Mouse (Mus musculus): ENCODE data around the gene Ddx19b. TPM values are rescaled to one million over a fixed set of nuclear protein-coding genes. Genes with fewer than 3 reads are reported as not detected.

Ddx19b gene
- polyA plus RNA-seq, 1 experiment from 2014 or later: 7.2 TPM

GRCm38 (mm10) chr8:111044003-111044734 is 12.6 kb upstream of the Ddx19b start:
- Histone ChIP-seq H3K4me1 (replicated peaks; ENCODE audit: control insufficient read depth, insufficient read depth, low read length) (no peaks in the 10 kb centered on the region), H3K36me3 (ENCODE audit: control insufficient read depth, insufficient read depth, low read length) (peaks cover 74% of the 10 kb centered on the region), H3K27me3 (ENCODE audit: control insufficient read depth, insufficient read depth, low read depth, low read length) (no peaks in the 10 kb centered on the region), H3K4me2 (ENCODE audit: low read depth, low read length) (no peak overlapping the region), H3K9ac (ENCODE audit: low read length) (no peak overlapping the region), H3K9me3 (ENCODE audit: control insufficient read depth, low read length) (no peaks in the 10 kb centered on the region), H3K27ac (ENCODE audit: low read length) (no peak overlapping the region), H3K4me3 (ENCODE audit: low read length) (no peak overlapping the region)
- ATAC-seq (ENCODE audit: low read depth): no peak
- WGBS: 39% methylated on average over 2 of the region's 2 CpGs

GRCm38 (mm10) chr8:111042546-111042945 is 11.0 kb upstream of the Ddx19b start:
- H3K36me3 ChIP-seq (ENCODE audit: control insufficient read depth, insufficient read depth, low read length): peaks cover 71% of the 10 kb centered on the region
- WGBS: 95% methylated on average over 19 of the region's 19 CpGs
- no peak for ATAC-seq (ENCODE audit: low read depth)
- no peak overlapping the region for H3K4me2 ChIP-seq (ENCODE audit: low read depth, low read length)
- no peak overlapping the region for H3K9ac ChIP-seq (ENCODE audit: low read length)
- H3K27ac ChIP-seq (ENCODE audit: low read length): no peak overlapping the region
- no peaks in the 10 kb centered on the region for H3K9me3 ChIP-seq (ENCODE audit: control insufficient read depth, low read length)
- no peaks in the 10 kb centered on the region for H3K4me1 ChIP-seq (replicated peaks; ENCODE audit: control insufficient read depth, insufficient read depth, low read length)
- H3K4me3 ChIP-seq (ENCODE audit: low read length): no peak overlapping the region
- H3K27me3 ChIP-seq (ENCODE audit: control insufficient read depth, insufficient read depth, low read depth, low read length): no peaks in the 10 kb centered on the region

- Histone ChIP-seq H3K27ac (ENCODE audit: low read length) (no peak overlapping the region), H3K4me3 (ENCODE audit: low read length) (no peak overlapping the region), H3K27me3 (ENCODE audit: control insufficient read depth, insufficient read depth, low read depth, low read length) (no peaks in the 10 kb centered on the region; the same call in 1 of the 2 replicates), H3K36me3 (ENCODE audit: control insufficient read depth, insufficient read depth, low read length) (peaks cover 26% of the 10 kb centered on the region), H3K4me1 (replicated peaks; ENCODE audit: control insufficient read depth, insufficient read depth, low read length) (peaks cover 9% of the 10 kb centered on the region), H3K9me3 (ENCODE audit: control insufficient read depth, low read length) (no peaks in the 10 kb centered on the region), H3K4me2 (ENCODE audit: low read depth, low read length) (no peak overlapping the region), H3K9ac (ENCODE audit: low read length) (no peak overlapping the region)
- ATAC-seq (ENCODE audit: low read depth): no peak
- 92% methylated on average over 15 of the region's 15 CpGs for WGBS
These were observed 5.0 kb upstream of the Ddx19b start for GRCm38 (mm10) chr8:111036591-111036990.

GRCm38 (mm10) chr8:111034276-111034675 is 2.7 kb upstream of the Ddx19b start:
- peak overlapping the region; percentile 52 for H3K4me2 ChIP-seq (ENCODE audit: low read depth, low read length)
- no peak for ATAC-seq (ENCODE audit: low read depth)
- no peaks in the 10 kb centered on the region; the same call in 1 of the 2 replicates for H3K27me3 ChIP-seq (ENCODE audit: control insufficient read depth, insufficient read depth, low read depth, low read length)
- WGBS: 10% methylated on average over 12 of the region's 12 CpGs
- H3K4me1 ChIP-seq (replicated peaks; ENCODE audit: control insufficient read depth, insufficient read depth, low read length): peaks cover 9% of the 10 kb centered on the region
- H3K9me3 ChIP-seq (ENCODE audit: control insufficient read depth, low read length): no peaks in the 10 kb centered on the region
- peak overlapping the region; percentile 61 for H3K4me3 ChIP-seq (ENCODE audit: low read length)
- peaks cover 12% of the 10 kb centered on the region for H3K36me3 ChIP-seq (ENCODE audit: control insufficient read depth, insufficient read depth, low read length)
- H3K27ac ChIP-seq (ENCODE audit: low read length): peak overlapping the region; percentile 60
- peak overlapping the region; percentile 67 for H3K9ac ChIP-seq (ENCODE audit: low read length)

- H3K4me3 ChIP-seq (ENCODE audit: low read length): peak overlapping the region; percentile 61
- no peaks in the 10 kb centered on the region; the same call in 1 of the 2 replicates for H3K27me3 ChIP-seq (ENCODE audit: control insufficient read depth, insufficient read depth, low read depth, low read length)
- H3K9ac ChIP-seq (ENCODE audit: low read length): peak overlapping the region; percentile 67
- 6% methylated on average over 37 of the region's 37 CpGs for WGBS
- H3K27ac ChIP-seq (ENCODE audit: low read length): peak overlapping the region; percentile 60
- H3K4me2 ChIP-seq (ENCODE audit: low read depth, low read length): peak overlapping the region; percentile 52
- ATAC-seq (ENCODE audit: low read depth): peak; percentile 100
- peaks cover 9% of the 10 kb centered on the region for H3K4me1 ChIP-seq (replicated peaks; ENCODE audit: control insufficient read depth, insufficient read depth, low read length)
- peaks cover 12% of the 10 kb centered on the region for H3K36me3 ChIP-seq (ENCODE audit: control insufficient read depth, insufficient read depth, low read length)
- H3K9me3 ChIP-seq (ENCODE audit: control insufficient read depth, low read length): no peaks in the 10 kb centered on the region
These were observed 2.1 kb upstream of the Ddx19b start for GRCm38 (mm10) chr8:111033482-111034215.

GRCm38 (mm10) chr8:111032916-111033315 is 1.4 kb upstream of the Ddx19b start, which contains the start of gene Aars:
Gene Aars (plus strand): TSS chr8:111033144.
- ATAC-seq (ENCODE audit: low read depth): no peak
- WGBS: 92% methylated on average over 7 of the region's 7 CpGs

GRCm38 (mm10) chr8:111030045-111030444 is 1.5 kb downstream of the Ddx19b start:
- Histone ChIP-seq H3K4me3 (ENCODE audit: low read length) (no peak overlapping the region), H3K9me3 (ENCODE audit: control insufficient read depth, low read length) (no peaks in the 10 kb centered on the region), H3K36me3 (ENCODE audit: control insufficient read depth, insufficient read depth, low read length) (no peaks in the 10 kb centered on the region), H3K4me2 (ENCODE audit: low read depth, low read length) (no peak overlapping the region), H3K9ac (ENCODE audit: low read length) (no peak overlapping the region), H3K27ac (ENCODE audit: low read length) (no peak overlapping the region), H3K4me1 (replicated peaks; ENCODE audit: control insufficient read depth, insufficient read depth, low read length) (peaks cover 11% of the 10 kb centered on the region), H3K27me3 (ENCODE audit: control insufficient read depth, insufficient read depth, low read depth, low read length) (no peaks in the 10 kb centered on the region; the same call in 1 of the 2 replicates)
- ATAC-seq (ENCODE audit: low read depth): no peak
- 74% methylated on average over 6 of the region's 6 CpGs for WGBS

More at GRCm38 (mm10) chr8:111032916-111033315, 1.4 kb upstream of the Ddx19b start, which contains the start of gene Aars:
- peak within 1 kb of the TSS; percentile 60 for H3K27ac ChIP-seq (ENCODE audit: low read length)
- peaks cover 8% of the 10 kb centered on the region for H3K36me3 ChIP-seq (ENCODE audit: control insufficient read depth, insufficient read depth, low read length)
- peak within 1 kb of the TSS; percentile 61 for H3K4me3 ChIP-seq (ENCODE audit: low read length)
- no peaks in the 10 kb centered on the region; the same call in 1 of the 2 replicates for H3K27me3 ChIP-seq (ENCODE audit: control insufficient read depth, insufficient read depth, low read depth, low read length)
- H3K4me1 ChIP-seq (replicated peaks; ENCODE audit: control insufficient read depth, insufficient read depth, low read length): peaks cover 14% of the 10 kb centered on the region
- peak within 1 kb of the TSS; percentile 67 for H3K9ac ChIP-seq (ENCODE audit: low read length)
- H3K9me3 ChIP-seq (ENCODE audit: control insufficient read depth, low read length): no peaks in the 10 kb centered on the region
- H3K4me2 ChIP-seq (ENCODE audit: low read depth, low read length): peak within 1 kb of the TSS; percentile 52

- H3K4me1 ChIP-seq (replicated peaks; ENCODE audit: control insufficient read depth, insufficient read depth, low read length): peaks cover 6% of the 10 kb centered on the region
- H3K36me3 ChIP-seq (ENCODE audit: control insufficient read depth, insufficient read depth, low read length): no peaks in the 10 kb centered on the region
- ATAC-seq (ENCODE audit: low read depth): no peak
- H3K4me3 ChIP-seq (ENCODE audit: low read length): no peak overlapping the region
- H3K27me3 ChIP-seq (ENCODE audit: control insufficient read depth, insufficient read depth, low read depth, low read length): no peaks in the 10 kb centered on the region; the same call in 1 of the 2 replicates
- H3K9me3 ChIP-seq (ENCODE audit: control insufficient read depth, low read length): no peaks in the 10 kb centered on the region
- WGBS: 45% methylated on average over 4 of the region's 4 CpGs
- no peak overlapping the region for H3K9ac ChIP-seq (ENCODE audit: low read length)
- H3K4me2 ChIP-seq (ENCODE audit: low read depth, low read length): no peak overlapping the region
- no peak overlapping the region for H3K27ac ChIP-seq (ENCODE audit: low read length)
These were observed 2.0 kb downstream of the Ddx19b start for GRCm38 (mm10) chr8:111029589-111029988.

- Histone ChIP-seq H3K9me3 (ENCODE audit: control insufficient read depth, low read length) (no peaks in the 10 kb centered on the region), H3K4me2 (ENCODE audit: low read depth, low read length) (peak overlapping the region; percentile 88), H3K9ac (ENCODE audit: low read length) (peak overlapping the region; percentile 90), H3K27me3 (ENCODE audit: control insufficient read depth, insufficient read depth, low read depth, low read length) (no peaks in the 10 kb centered on the region; the same call in 1 of the 2 replicates), H3K4me1 (replicated peaks; ENCODE audit: control insufficient read depth, insufficient read depth, low read length) (peaks cover 5% of the 10 kb centered on the region), H3K36me3 (ENCODE audit: control insufficient read depth, insufficient read depth, low read length) (no peaks in the 10 kb centered on the region), H3K4me3 (ENCODE audit: low read length) (peak overlapping the region; percentile 90), H3K27ac (ENCODE audit: low read length) (peak overlapping the region; percentile 85)
- peak; percentile 99 for ATAC-seq (ENCODE audit: low read depth)
- under 1% methylated on average over 31 of the region's 31 CpGs for WGBS
These were observed 4.1 kb downstream of the Ddx19b start for GRCm38 (mm10) chr8:111027391-111027937.
